Mouse (Mus musculus): ENCODE results near the gene Glrp1. TPM values are rescaled to one million over a fixed set of nuclear protein-coding genes. Genes with fewer than 3 reads are reported as not detected.

Glrp1 gene
- polyA plus RNA-seq, 1 experiment = 5.0 TPM

DNA sequence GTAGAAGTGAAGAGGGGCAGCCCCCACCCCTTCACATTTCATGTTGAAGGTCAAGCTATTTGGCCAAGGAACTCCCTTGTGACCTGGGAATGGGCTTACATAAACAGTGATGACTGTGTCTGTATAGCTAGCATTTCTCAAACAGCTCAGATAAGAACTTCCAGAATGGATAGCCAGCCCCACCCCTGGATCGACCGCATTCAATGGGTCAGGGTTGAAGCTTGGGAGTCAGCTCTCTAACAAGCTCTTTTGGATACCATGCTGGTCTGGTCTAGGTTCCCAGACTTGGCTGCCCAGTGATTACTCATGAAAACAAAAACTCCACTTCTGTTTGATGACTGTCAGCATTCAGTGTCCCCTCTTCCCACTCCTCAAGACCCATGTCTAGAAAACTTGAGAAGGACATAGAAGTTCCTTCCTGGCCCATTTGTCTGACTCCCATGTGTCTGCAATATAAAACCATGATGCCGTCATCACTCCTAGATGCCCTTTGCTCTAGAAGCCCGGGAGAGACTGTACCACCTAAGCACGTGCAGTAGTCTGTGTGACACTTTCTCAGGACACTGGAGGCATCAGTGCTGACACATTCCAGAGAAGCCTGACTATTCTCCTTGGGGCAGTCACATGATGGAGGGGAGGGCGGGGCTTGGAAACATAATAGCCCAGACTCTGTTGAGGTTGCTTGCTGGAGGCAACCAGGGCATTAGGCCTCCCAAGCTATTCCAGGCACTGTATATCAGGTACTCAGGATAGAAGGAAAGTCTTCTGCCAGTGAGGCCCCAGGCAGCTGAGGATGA, 45.6 kb downstream of the Glrp1 start:
- TF ChIP-seq E2F4 (IDR thresholded peaks at IDR 0.05; ENCODE audit: insufficient read depth) (no peak), USF1 (IDR thresholded peaks at IDR 0.05; ENCODE audit: low read depth) (peak; percentile 83)
- Histone ChIP-seq H3K79me2 (ENCODE audit: control insufficient read depth, insufficient read depth) (no peaks in the 10 kb centered on the region), H3K27me3 (ENCODE audit: control insufficient read depth, insufficient read depth, insufficient read length) (no peaks in the 10 kb centered on the region), H3ac (ENCODE audit: control insufficient read depth, insufficient read length) (no peak overlapping the region), H3K4me2 (ENCODE audit: low read depth) (no peak overlapping the region), H3K4me3 (no peak overlapping the region), H3K36me3 (ENCODE audit: control insufficient read depth, insufficient read depth) (no peaks in the 10 kb centered on the region)

- Histone ChIP-seq H3K36me3 (ENCODE audit: control insufficient read depth, insufficient read depth) (no peaks in the 10 kb centered on the region), H3ac (ENCODE audit: control insufficient read depth, insufficient read length) (no peak overlapping the region), H3K27me3 (ENCODE audit: control insufficient read depth, insufficient read depth, insufficient read length) (no peaks in the 10 kb centered on the region), H3K4me2 (ENCODE audit: low read depth) (no peak overlapping the region), H3K79me2 (ENCODE audit: control insufficient read depth, insufficient read depth) (no peaks in the 10 kb centered on the region), H3K4me3 (no peak overlapping the region)
- TF ChIP-seq SRF (IDR thresholded peaks at IDR 0.05; ENCODE audit: control insufficient read depth, insufficient read length, low read depth) = no peak
- no peak for TF ChIP-seq CEBPB (IDR thresholded peaks at IDR 0.05; ENCODE audit: insufficient read depth, poor library complexity, severe bottlenecking)
- no peak for TF ChIP-seq REST (IDR thresholded peaks at IDR 0.05; ENCODE audit: insufficient read depth, insufficient read length)
- no peak for TF ChIP-seq TCF12 (IDR thresholded peaks at IDR 0.05; ENCODE audit: insufficient read depth, poor library complexity, severe bottlenecking)
- no peak for TF ChIP-seq POLR2AphosphoS2 (IDR thresholded peaks at IDR 0.05; ENCODE audit: insufficient read length, low read depth)
- no peak for TF ChIP-seq MAX (IDR thresholded peaks at IDR 0.05; ENCODE audit: low read depth)
- TF ChIP-seq POLR2A (IDR thresholded peaks at IDR 0.05; ENCODE audit: insufficient read length, low read depth) = no peak
- TF ChIP-seq USF1 (IDR thresholded peaks at IDR 0.05; ENCODE audit: low read depth) = no peak
- no peak for TF ChIP-seq TCF3 (IDR thresholded peaks at IDR 0.05; ENCODE audit: insufficient read length, low read depth)
- TF ChIP-seq E2F4 (IDR thresholded peaks at IDR 0.05; ENCODE audit: insufficient read depth) = no peak
- no peak for TF ChIP-seq MYOD1 (IDR thresholded peaks at IDR 0.05; ENCODE audit: control insufficient read depth in 1 of 3, insufficient read length in 2 of 3, low read depth in 2 of 3)
- TF ChIP-seq MYOG (IDR thresholded peaks at IDR 0.05; ENCODE audit: control insufficient read depth in 1 of 3, insufficient read depth in 1 of 3, insufficient read length in 2 of 3, low read depth in 2 of 3) = no peak
These were observed 46.6 kb downstream of the Glrp1 start for GRCm38 (mm10) chr1:88463241-88463640.

- Histone ChIP-seq H3K79me2 (ENCODE audit: control insufficient read depth, insufficient read depth) (no peaks in the 10 kb centered on the region), H3ac (ENCODE audit: control insufficient read depth, insufficient read length) (no peak overlapping the region), H3K4me2 (ENCODE audit: low read depth) (no peak overlapping the region), H3K36me3 (ENCODE audit: control insufficient read depth, insufficient read depth) (no peaks in the 10 kb centered on the region), H3K4me3 (no peak overlapping the region), H3K27me3 (ENCODE audit: control insufficient read depth, insufficient read depth, insufficient read length) (no peaks in the 10 kb centered on the region)
- no peak for TF ChIP-seq CEBPB (IDR thresholded peaks at IDR 0.05; ENCODE audit: insufficient read depth, poor library complexity, severe bottlenecking)
- TF ChIP-seq MAX (IDR thresholded peaks at IDR 0.05; ENCODE audit: low read depth) = no peak
- TF ChIP-seq MYOG (IDR thresholded peaks at IDR 0.05; ENCODE audit: control insufficient read depth in 1 of 3, insufficient read depth in 1 of 3, insufficient read length in 2 of 3, low read depth in 2 of 3) = peak in 1 of 3 experiments; percentile 22
- peak in 1 of 3 experiments; percentile 40 for TF ChIP-seq MYOD1 (IDR thresholded peaks at IDR 0.05; ENCODE audit: control insufficient read depth in 1 of 3, insufficient read length in 2 of 3, low read depth in 2 of 3)
- no peak for TF ChIP-seq REST (IDR thresholded peaks at IDR 0.05; ENCODE audit: insufficient read depth, insufficient read length)
These were observed 47.4 kb downstream of the Glrp1 start for GRCm38 (mm10) chr1:88462484-88462883.

- Histone ChIP-seq H3ac (ENCODE audit: control insufficient read depth, insufficient read length) (no peak overlapping the region), H3K4me2 (ENCODE audit: low read depth) (no peak overlapping the region), H3K4me3 (no peak overlapping the region), H3K36me3 (ENCODE audit: control insufficient read depth, insufficient read depth) (no peaks in the 10 kb centered on the region), H3K27me3 (ENCODE audit: control insufficient read depth, insufficient read depth, insufficient read length) (no peaks in the 10 kb centered on the region), H3K79me2 (ENCODE audit: control insufficient read depth, insufficient read depth) (no peaks in the 10 kb centered on the region)
- no peak for TF ChIP-seq CEBPB (IDR thresholded peaks at IDR 0.05; ENCODE audit: insufficient read depth, poor library complexity, severe bottlenecking)
- no peak for TF ChIP-seq TCF3 (IDR thresholded peaks at IDR 0.05; ENCODE audit: insufficient read length, low read depth)
These were observed 48.8 kb downstream of the Glrp1 start for GRCm38 (mm10) chr1:88461096-88461495.

GRCm38 (mm10) chr1:88459655-88460054, 50.2 kb downstream of the Glrp1 start:
- no peaks in the 10 kb centered on the region for H3K27me3 ChIP-seq (ENCODE audit: control insufficient read depth, insufficient read depth, insufficient read length)
- TF ChIP-seq E2F4 (IDR thresholded peaks at IDR 0.05; ENCODE audit: insufficient read depth) (no peak), TCF3 (IDR thresholded peaks at IDR 0.05; ENCODE audit: insufficient read length, low read depth) (no peak), MAX (IDR thresholded peaks at IDR 0.05; ENCODE audit: low read depth) (no peak), USF1 (IDR thresholded peaks at IDR 0.05; ENCODE audit: low read depth) (no peak), REST (IDR thresholded peaks at IDR 0.05; ENCODE audit: insufficient read depth, insufficient read length) (no peak), MYOD1 (IDR thresholded peaks at IDR 0.05; ENCODE audit: control insufficient read depth in 1 of 3, insufficient read length in 2 of 3, low read depth in 2 of 3) (no peak), SRF (IDR thresholded peaks at IDR 0.05; ENCODE audit: control insufficient read depth, insufficient read length, low read depth) (no peak), POLR2A (IDR thresholded peaks at IDR 0.05; ENCODE audit: insufficient read length, low read depth) (no peak)
- no peaks in the 10 kb centered on the region for H3K79me2 ChIP-seq (ENCODE audit: control insufficient read depth, insufficient read depth)
- H3K4me2 ChIP-seq (ENCODE audit: low read depth) = no peak overlapping the region
- no peak overlapping the region for H3ac ChIP-seq (ENCODE audit: control insufficient read depth, insufficient read length)
- no peak overlapping the region for H3K4me3 ChIP-seq
- no peaks in the 10 kb centered on the region for H3K36me3 ChIP-seq (ENCODE audit: control insufficient read depth, insufficient read depth)
